Mouse (Mus musculus) ES-Bruce4 (cell line): ENCODE results near the gene Barx2. TPM values are rescaled to one million over a fixed set of nuclear protein-coding genes. Genes with fewer than 3 reads are reported as not detected.

Experiments
- H3K27ac ChIP-seq: 2 replicates; pipeline ENCODE4 v1.5.1; 2012; ENCODE audit warnings: low read length, inconsistent platforms; ENCODE audit not compliant: insufficient read depth
- H3K27me3 ChIP-seq: 2 replicates; pipeline ENCODE4 v1.6.1; 2012; ENCODE audit warnings: mild to moderate bottlenecking, low read length, inconsistent platforms; ENCODE audit not compliant: control insufficient read depth, poor library complexity, insufficient read depth, severe bottlenecking
- H3K36me3 ChIP-seq: 2 replicates; pipeline ENCODE4 v1.6.1; 2012; ENCODE audit warnings: inconsistent platforms, mild to moderate bottlenecking, low read length, moderate library complexity; ENCODE audit not compliant: control insufficient read depth, poor library complexity, insufficient read depth, severe bottlenecking
- H3K4me1 ChIP-seq: one replicate; pipeline ENCODE4 v1.8.1; 2011; ENCODE audit warnings: low read length; ENCODE audit not compliant: control insufficient read depth, insufficient read depth
- H3K4me3 ChIP-seq: 2 replicates; pipeline ENCODE4 v1.5.1; 2011; ENCODE audit warnings: low read depth, mild to moderate bottlenecking, low read length
- H3K9ac ChIP-seq: 2 replicates; pipeline ENCODE4 v1.6.1; 2012; ENCODE audit warnings: low read depth, mild to moderate bottlenecking, inconsistent platforms; ENCODE audit not compliant: poor library complexity, severe bottlenecking
- H3K9me3 ChIP-seq: replicated peaks from 2 replicates; pipeline ENCODE4 v1.6.1; 2012; ENCODE audit warnings: mild to moderate bottlenecking, low read length, inconsistent platforms; ENCODE audit not compliant: control insufficient read depth, poor library complexity, insufficient read depth, severe bottlenecking
- CTCF ChIP-seq: IDR thresholded peaks from one replicate; pipeline ENCODE4 v1.8.1; 2011; ENCODE audit warnings: low read depth, low read length
- EP300 ChIP-seq: IDR thresholded peaks from 2 replicates; pipeline ENCODE4 v1.6.1; 2011; ENCODE audit warnings: low read depth, low read length; ENCODE audit not compliant: insufficient read depth
- POLR2A ChIP-seq: IDR thresholded peaks from one replicate; pipeline ENCODE4 v1.8.1; 2011; ENCODE audit warnings: low read length; ENCODE audit not compliant: insufficient read depth
- polyA plus RNA-seq: library from polyadenylated mRNA; stranded (reverse); fragments of >200 nt; gene quantifications from 2 replicates; pipeline ENCODE4 v1.2.4, GENCODE M21; 2011; ENCODE audit warnings: low read depth; ENCODE audit not compliant: missing spikeins, insufficient read depth, insufficient read length

The Barx2 gene
- polyA plus RNA-seq, 1 experiment: not detected

- Histone ChIP-seq H3K27me3 (no peaks in the 10 kb centered on the region), H3K4me1 (no peaks in the 10 kb centered on the region), H3K4me3 (no peak overlapping the region), H3K9ac (no peak overlapping the region), H3K9me3 (no peaks in the 10 kb centered on the region), H3K27ac (no peak overlapping the region), H3K36me3 (no peaks in the 10 kb centered on the region)
- TF ChIP-seq CTCF: no peak
- no peak for TF ChIP-seq EP300
- no peak for TF ChIP-seq POLR2A
Measured at GRCm38 (mm10) chr9:31838047-31838446, 75.2 kb downstream of the Barx2 start.

DNA sequence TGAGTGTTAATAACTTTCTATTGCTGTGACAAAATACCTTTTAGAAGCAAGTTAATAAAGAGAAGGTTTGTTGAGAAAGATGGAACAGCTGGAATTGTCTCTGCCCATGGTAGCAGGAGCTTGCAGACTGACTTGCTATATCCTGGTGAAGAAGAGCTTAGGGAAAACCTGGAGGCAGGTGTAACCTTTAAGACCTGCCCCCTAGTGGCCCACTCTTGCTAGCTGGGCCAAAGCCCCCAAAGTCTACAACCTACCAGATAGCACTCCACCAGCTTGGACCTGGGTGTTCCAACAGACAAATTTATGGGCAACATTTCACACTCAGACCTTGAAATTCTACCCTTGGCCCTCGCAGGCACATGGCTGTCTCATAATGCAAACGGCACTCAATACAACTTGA is 104.5 kb downstream of the Barx2 start:
- H3K4me1 ChIP-seq: no peaks in the 10 kb centered on the region
- H3K36me3 ChIP-seq: no peaks in the 10 kb centered on the region
- TF ChIP-seq EP300 (no peak), CTCF (peak; percentile 55)

DNA sequence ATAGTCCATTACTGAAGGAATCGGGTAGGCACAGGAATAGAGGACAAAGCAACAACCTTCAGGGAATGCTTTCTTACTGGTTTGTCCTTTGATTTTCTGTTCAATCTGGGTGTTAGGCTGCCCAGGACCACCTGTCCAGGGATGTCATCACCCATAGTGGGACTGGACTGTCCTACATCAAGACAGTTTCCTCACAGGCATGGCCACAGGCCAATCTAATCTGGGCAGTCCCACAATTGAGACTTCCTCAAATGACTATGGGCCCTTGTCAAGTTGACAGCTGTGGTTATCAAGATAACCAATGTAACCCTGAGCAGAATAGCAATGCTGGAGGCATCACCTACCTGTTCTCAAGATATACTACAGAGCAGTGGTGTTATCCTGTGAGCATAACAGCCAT is 110.6 kb downstream of the Barx2 start:
- no peaks in the 10 kb centered on the region; the same call in 1 of the 2 replicates for H3K9me3 ChIP-seq
- no peak overlapping the region for H3K4me3 ChIP-seq
- no peaks in the 10 kb centered on the region for H3K36me3 ChIP-seq
- TF ChIP-seq EP300: no peak
- TF ChIP-seq CTCF: no peak
- TF ChIP-seq POLR2A: no peak
- no peaks in the 10 kb centered on the region for H3K4me1 ChIP-seq
- H3K9ac ChIP-seq: no peak overlapping the region
- peaks cover 1% of the 10 kb centered on the region; the same call in 1 of the 2 replicates for H3K27me3 ChIP-seq
- no peak overlapping the region for H3K27ac ChIP-seq

More for the DNA sequence above, 104.5 kb downstream of the Barx2 start:
- Histone ChIP-seq H3K27ac (no peak overlapping the region), H3K9me3 (no peaks in the 10 kb centered on the region; the same call in 1 of the 2 replicates), H3K4me3 (no peak overlapping the region), H3K27me3 (peaks cover 1% of the 10 kb centered on the region; the same call in 1 of the 2 replicates), H3K9ac (no peak overlapping the region)

Other genes starting within 250 kb of the Barx2 start
- 59.2 and 64.2 TPM in 2 replicates for gene Arhgap32, start 202.7 kb upstream of the Barx2 start, polyA plus RNA-seq